Mouse (Mus musculus): ENCODE measurements around the gene Mtx2.

- TF ChIP-seq CTCF (conservative IDR thresholded peaks at IDR 0.05; ENCODE audit: insufficient read depth, insufficient read length, low read depth, low read length) (no peak), POLR2A (IDR thresholded peaks at IDR 0.05; ENCODE audit: low read depth, low read length) (no peak)
These were observed 30.1 kb upstream of the Mtx2 start for GRCm38 (mm10) chr2:74795531-74795930.

Measured in kidney, adult 2 months (tissue).